Mouse (Mus musculus): ENCODE data around the gene Eif2b1. TPM values are rescaled to one million over a fixed set of nuclear protein-coding genes. Genes with fewer than 3 reads are reported as not detected.
"Not testable (repeated sequence)": the region's sequence is repeated elsewhere in the genome, so short reads cannot be mapped to it uniquely, and the experiment has no call there.

Eif2b1 gene
- total RNA-seq, 1 experiment from 2014 or later, result 37.9 TPM

- ATAC-seq (replicated peaks; ENCODE audit: low read depth, poor library complexity, severe bottlenecking), result not testable (repeated sequence)
These were observed 27.4 kb downstream of the Eif2b1 start for GRCm38 (mm10) chr5:124551349-124552093.

- not testable (repeated sequence) for ATAC-seq (replicated peaks; ENCODE audit: low read depth, poor library complexity, severe bottlenecking)
These were observed 28.2 kb downstream of the Eif2b1 start for GRCm38 (mm10) chr5:124550737-124551136.

GRCm38 (mm10) chr5:124541602-124541973 is 37.3 kb downstream of the Eif2b1 start:
- no peak for ATAC-seq (replicated peaks; ENCODE audit: low read depth, poor library complexity, severe bottlenecking)

- ATAC-seq (replicated peaks; ENCODE audit: low read depth, poor library complexity, severe bottlenecking), result peak; percentile 37
These were observed 37.9 kb downstream of the Eif2b1 start for GRCm38 (mm10) chr5:124540905-124541601.

GRCm38 (mm10) chr5:124540383-124540786 is 38.5 kb downstream of the Eif2b1 start, which contains the start of gene Tmed2:
Gene Tmed2, plus strand, starts transcription at chr5:124540695.
- peak; percentile 92 for ATAC-seq (replicated peaks; ENCODE audit: low read depth, poor library complexity, severe bottlenecking)

- ATAC-seq (replicated peaks; ENCODE audit: low read depth, poor library complexity, severe bottlenecking), result no peak
These were observed 39.0 kb downstream of the Eif2b1 start for GRCm38 (mm10) chr5:124539905-124540304.

GRCm38 (mm10) chr5:124538813-124539792 is 39.8 kb downstream of the Eif2b1 start:
- ATAC-seq (replicated peaks; ENCODE audit: low read depth, poor library complexity, severe bottlenecking), result peak; percentile 41; the same call in 1 of the 2 replicates

- peak; percentile 6; the same call in 1 of the 2 replicates for ATAC-seq (replicated peaks; ENCODE audit: low read depth, poor library complexity, severe bottlenecking)
These were observed 42.2 kb downstream of the Eif2b1 start for GRCm38 (mm10) chr5:124536776-124537175.

GRCm38 (mm10) chr5:124535016-124535415 is 43.9 kb downstream of the Eif2b1 start:
- no peak for ATAC-seq (replicated peaks; ENCODE audit: low read depth, poor library complexity, severe bottlenecking)

GRCm38 (mm10) chr5:124532451-124532850 is 46.5 kb downstream of the Eif2b1 start:
- no peak for ATAC-seq (replicated peaks; ENCODE audit: low read depth, poor library complexity, severe bottlenecking)

- ATAC-seq (replicated peaks; ENCODE audit: low read depth, poor library complexity, severe bottlenecking), result peak; percentile 3; the same call in 1 of the 2 replicates
These were observed 47.4 kb downstream of the Eif2b1 start for GRCm38 (mm10) chr5:124531583-124531930.

- peak; percentile 48 for ATAC-seq (replicated peaks; ENCODE audit: low read depth, poor library complexity, severe bottlenecking)
These were observed 48.0 kb downstream of the Eif2b1 start, which contains the start of gene Rilpl1 for GRCm38 (mm10) chr5:124530655-124531582. Gene Rilpl1, minus strand, starts transcription at chr5:124531391.

- ATAC-seq (replicated peaks; ENCODE audit: low read depth, poor library complexity, severe bottlenecking), result peak; percentile 53
These were observed 49.2 kb downstream of the Eif2b1 start for GRCm38 (mm10) chr5:124529697-124530096.

GRCm38 (mm10) chr5:124529191-124529651 is 49.7 kb downstream of the Eif2b1 start:
- no peak for ATAC-seq (replicated peaks; ENCODE audit: low read depth, poor library complexity, severe bottlenecking)

- no peak for ATAC-seq (replicated peaks; ENCODE audit: low read depth, poor library complexity, severe bottlenecking)
These were observed 50.1 kb downstream of the Eif2b1 start for GRCm38 (mm10) chr5:124528791-124529190.

GRCm38 (mm10) chr5:124528351-124528750 is 50.6 kb downstream of the Eif2b1 start:
- no peak for ATAC-seq (replicated peaks; ENCODE audit: low read depth, poor library complexity, severe bottlenecking)

- peak; percentile 70 for ATAC-seq (replicated peaks; ENCODE audit: low read depth, poor library complexity, severe bottlenecking)
These were observed 54.0 kb downstream of the Eif2b1 start for GRCm38 (mm10) chr5:124524943-124525342.

GRCm38 (mm10) chr5:124523032-124523431 is 55.9 kb downstream of the Eif2b1 start:
- ATAC-seq (replicated peaks; ENCODE audit: low read depth, poor library complexity, severe bottlenecking), result no peak

GRCm38 (mm10) chr5:124521588-124521987 is 57.3 kb downstream of the Eif2b1 start:
- no peak for ATAC-seq (replicated peaks; ENCODE audit: low read depth, poor library complexity, severe bottlenecking)
